25 mouse cellular contexts compared by ENCODE assay signal in genomic region chr14:20007446-20007845, GRCm38 (mm10). TPM values are rescaled to one million over a fixed set of nuclear protein-coding genes. Genes with fewer than 3 reads are reported as not detected.
DNase-seq lines count a peak whose midpoint lies in the region; ATAC-seq lines count a peak whose summit lies in the region.
"Had no signal": no experiment of that assay in that cellular context is flagged by ENCODE, and none has a peak within 500 bp of the region (broad histone marks: within the 10 kb centered on the region; RNA-seq: fewer than 3 reads in every experiment).

No protein-coding gene starts in this region.

- no peak for ATAC-seq in forebrain, embryonic 12.5 days (ENCODE audit: low FRiP score)
- ATAC-seq: activated CD4-positive, CD25-positive, alpha-beta regulatory T cell, adult 4 months; CD4-positive, CD25-positive, alpha-beta regulatory T cell, adult 4 months; Patski had no signal

- DNase-seq in thymus, postnatal 4 days = peak; percentile 39
- DNase-seq in thymus, postnatal 0 days (ENCODE audit: low spot score) = no peak
- peak; percentile 2 for DNase-seq in NIH3T3 (ENCODE audit: low read depth)
- DNase-seq in R1 (ENCODE audit: low read depth, low spot score) = peak; percentile 57
- DNase-seq in ZHBTc4 (ENCODE audit: low read depth, low spot score) = peak; percentile 52
- no peak for DNase-seq in heart, postnatal 4 days
- DNase-seq in kidney, postnatal 36 days = no peak
- DNase-seq: adrenal gland, adult 2 months; adrenal gland, adult 8-10 months; adrenal gland, postnatal 10 days; adrenal gland, postnatal 14 days; adrenal gland, postnatal 25 days; adrenal gland, postnatal 36 days; B cell, adult 2 months; cerebellum, adult 11 months; cerebellum, adult 11-12 months; cerebellum, adult 18-20 months; cerebellum, adult 2 months; cerebellum, adult 8-10 months had no signal

- no peaks in the 10 kb centered on the region for H3K4me1 ChIP-seq in forebrain, embryonic 12.5 days

- H3K27me3 ChIP-seq in forebrain, embryonic 12.5 days = no peaks in the 10 kb centered on the region
- H3K27me3 ChIP-seq: CH12.LX, Patski had no signal

- H3K9me3 ChIP-seq in forebrain, embryonic 12.5 days = no peaks in the 10 kb centered on the region
- H3K9me3 ChIP-seq: G1E had no signal

- 81% methylated on average over 3 of the region's 3 CpGs for WGBS in forebrain, embryonic 12.5 days

- H3K4me2 ChIP-seq in forebrain, embryonic 12.5 days = no peak overlapping the region

- no peak overlapping the region for H3K9ac ChIP-seq in forebrain, embryonic 12.5 days

- no peak overlapping the region for H3K27ac ChIP-seq in forebrain, embryonic 12.5 days

- H3K4me3 ChIP-seq in forebrain, embryonic 12.5 days (replicated peaks) = no peak overlapping the region

- no peaks in the 10 kb centered on the region for H3K36me3 ChIP-seq in forebrain, embryonic 12.5 days (replicated peaks)
- H3K36me3 ChIP-seq: G1E had no signal

RNA-seq across cellular contexts. Expression of gene Gng2, which starts 30.0 kb away (rescaled TPM):
- polyA plus RNA-seq in thymus, postnatal 0 days (2015; fragmentation: Nextera tagmentation; extraction: Ambion mirVana) = 28.0 and 34.2 TPM in 2 replicates
- total RNA-seq in heart, postnatal 4 days (2021) = 10 to 100 TPM; 54.1 to 57.2 TPM
- polyA plus RNA-seq in forebrain, embryonic 12.5 days (2016; fragmentation: Nextera tagmentation; extraction: Ambion mirVana) = 187 and 202 TPM in 2 replicates

Comparison
In these comparisons a context has a peak if more than half of its experiments do, and no peak if none do; other contexts are left out.
1. DNase-seq: peak in thymus, postnatal 4 days (single experiment), NIH3T3 (single experiment), R1 (single experiment) and ZHBTc4 (single experiment); none in thymus, postnatal 0 days (single experiment), heart, postnatal 4 days (single experiment) and kidney, postnatal 36 days (0 of 2).